Mouse (Mus musculus) skeletal muscle tissue, adult 2 months (tissue): ENCODE measurements around the gene Cacna2d2.

Source experiments
- DNase-seq: peaks from one replicate; pipeline ENCODE4 v3.0.0-alpha.2; 2012; ENCODE audit warnings: low read depth, low spot score

The Cacna2d2 gene

GRCm38 (mm10) chr9:107453151-107453550, 53.7 kb downstream of the Cacna2d2 start:
- DNase-seq, result no peak

- DNase-seq, result peak; percentile 4
These were observed 57.3 kb downstream of the Cacna2d2 start for GRCm38 (mm10) chr9:107456667-107457066.

GRCm38 (mm10) chr9:107462907-107463306, 63.5 kb downstream of the Cacna2d2 start:
- no peak for DNase-seq

- DNase-seq, result peak; percentile 49
These were observed 64.1 kb downstream of the Cacna2d2 start for GRCm38 (mm10) chr9:107463509-107463908.

- no peak for DNase-seq
These were observed 64.7 kb downstream of the Cacna2d2 start for GRCm38 (mm10) chr9:107464130-107464529.

GRCm38 (mm10) chr9:107465657-107466056, 66.2 kb downstream of the Cacna2d2 start:
- no peak for DNase-seq

GRCm38 (mm10) chr9:107469213-107469795, 69.9 kb downstream of the Cacna2d2 start:
- DNase-seq, result no peak

- DNase-seq, result no peak
These were observed 71.0 kb downstream of the Cacna2d2 start for GRCm38 (mm10) chr9:107470427-107470826.

GRCm38 (mm10) chr9:107474016-107474415, 74.6 kb downstream of the Cacna2d2 start:
- DNase-seq, result no peak

GRCm38 (mm10) chr9:107478979-107479378, 79.6 kb downstream of the Cacna2d2 start:
- no peak for DNase-seq

- no peak for DNase-seq
These were observed 80.2 kb downstream of the Cacna2d2 start for GRCm38 (mm10) chr9:107479593-107479992.

GRCm38 (mm10) chr9:107480477-107481069, 81.2 kb downstream of the Cacna2d2 start:
- DNase-seq, result no peak

GRCm38 (mm10) chr9:107481340-107481739, 81.9 kb downstream of the Cacna2d2 start:
- no peak for DNase-seq

- DNase-seq, result no peak
These were observed 82.6 kb downstream of the Cacna2d2 start for GRCm38 (mm10) chr9:107482004-107482403.

GRCm38 (mm10) chr9:107482770-107483169, 83.4 kb downstream of the Cacna2d2 start:
- DNase-seq, result no peak

- DNase-seq, result no peak
These were observed 84.3 kb downstream of the Cacna2d2 start for GRCm38 (mm10) chr9:107483714-107484113.

- no peak for DNase-seq
These were observed 84.9 kb downstream of the Cacna2d2 start for GRCm38 (mm10) chr9:107484302-107484701.

GRCm38 (mm10) chr9:107484766-107485165, 85.4 kb downstream of the Cacna2d2 start:
- no peak for DNase-seq

- no peak for DNase-seq
These were observed 86.7 kb downstream of the Cacna2d2 start for GRCm38 (mm10) chr9:107486086-107486485.

GRCm38 (mm10) chr9:107486507-107487225, 87.3 kb downstream of the Cacna2d2 start:
- peak; percentile 12 for DNase-seq

- no peak for DNase-seq
These were observed 90.7 kb downstream of the Cacna2d2 start for GRCm38 (mm10) chr9:107490146-107490545.

- no peak for DNase-seq
These were observed 91.2 kb downstream of the Cacna2d2 start for GRCm38 (mm10) chr9:107490625-107491024.

GRCm38 (mm10) chr9:107493511-107493910, 94.1 kb downstream of the Cacna2d2 start:
- DNase-seq, result no peak
